Mouse (Mus musculus): ENCODE measurements around the gene Cox20. TPM values are rescaled to one million over a fixed set of nuclear protein-coding genes. Genes with fewer than 3 reads are reported as not detected.
A peak's percentile ranks its signal among the peaks of the same experiment; 100 is the strongest.

Cox20 gene
- total RNA-seq, 2 experiments from 2014 or later = 131 to 142 TPM

DNA sequence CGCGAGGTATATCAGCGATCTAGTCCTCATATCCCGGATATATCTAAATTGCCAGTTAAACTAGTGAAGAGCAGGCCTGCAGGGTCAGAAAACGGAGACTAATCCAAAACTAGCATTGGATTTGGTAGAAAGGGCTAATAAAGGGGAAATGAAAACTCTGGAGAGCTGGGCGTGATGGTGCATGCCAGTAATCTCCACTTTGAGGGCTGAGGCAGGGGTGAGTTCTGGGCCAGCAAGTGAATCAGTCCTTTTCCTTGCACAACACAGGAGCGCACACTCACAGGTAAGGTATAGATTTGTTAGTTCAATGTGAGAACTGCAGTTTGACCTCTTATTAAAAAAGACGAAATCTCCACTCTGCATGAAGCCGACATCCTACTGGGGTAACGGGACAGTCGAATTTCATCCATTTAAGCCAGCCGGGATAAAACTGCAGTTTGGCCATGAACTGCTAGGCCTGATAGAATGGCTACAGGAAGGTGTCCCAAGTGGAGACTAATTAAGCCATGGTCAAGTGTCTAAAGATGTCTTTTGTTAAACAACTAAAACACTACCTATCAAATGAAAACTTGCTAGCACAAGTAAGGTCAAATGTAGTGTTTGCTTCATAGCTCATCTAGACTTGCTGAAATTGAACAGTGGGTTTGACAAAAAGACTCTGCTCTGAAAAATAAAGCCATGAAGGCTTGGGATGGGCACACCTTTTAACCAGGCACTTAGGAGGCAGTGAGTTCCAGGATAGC lies 536 bp downstream of the Cox20 start:
- ATAC-seq (replicated peaks; ENCODE audit: poor library complexity, severe bottlenecking) = peak; percentile 8

DNA sequence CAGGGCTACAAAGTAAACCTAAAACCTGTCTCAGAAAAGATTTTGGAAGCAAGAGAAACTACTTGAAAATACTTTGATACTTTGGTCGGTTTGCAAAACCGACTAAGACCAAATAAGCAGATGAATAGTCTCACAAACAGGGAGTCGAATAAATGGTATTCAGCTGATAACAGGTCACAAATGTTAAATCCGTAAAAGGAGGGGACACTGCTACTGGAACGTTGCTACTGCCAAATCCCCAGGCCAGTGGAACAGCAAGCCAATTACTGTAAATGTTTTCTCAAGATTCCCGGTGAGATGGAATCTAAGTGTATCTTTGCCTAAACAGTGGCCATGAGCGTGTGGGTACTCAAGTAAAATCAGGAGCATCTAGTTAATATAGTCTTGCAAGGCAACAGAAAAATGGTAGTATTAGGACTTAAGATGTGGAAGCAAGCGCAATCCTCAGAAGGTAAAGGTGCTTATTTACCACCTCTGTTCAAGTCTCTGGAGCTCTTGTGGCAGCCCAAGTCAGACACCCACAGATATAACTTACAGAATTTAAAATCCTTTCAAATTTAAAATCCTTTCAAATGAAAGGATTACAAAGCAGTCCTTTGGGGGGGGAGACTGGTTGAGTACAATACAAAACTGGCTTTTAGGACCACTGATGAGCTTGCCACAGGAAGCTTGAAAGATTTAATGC lies 1.2 kb downstream of the Cox20 start:
- ATAC-seq (replicated peaks; ENCODE audit: poor library complexity, severe bottlenecking) = no peak

DNA sequence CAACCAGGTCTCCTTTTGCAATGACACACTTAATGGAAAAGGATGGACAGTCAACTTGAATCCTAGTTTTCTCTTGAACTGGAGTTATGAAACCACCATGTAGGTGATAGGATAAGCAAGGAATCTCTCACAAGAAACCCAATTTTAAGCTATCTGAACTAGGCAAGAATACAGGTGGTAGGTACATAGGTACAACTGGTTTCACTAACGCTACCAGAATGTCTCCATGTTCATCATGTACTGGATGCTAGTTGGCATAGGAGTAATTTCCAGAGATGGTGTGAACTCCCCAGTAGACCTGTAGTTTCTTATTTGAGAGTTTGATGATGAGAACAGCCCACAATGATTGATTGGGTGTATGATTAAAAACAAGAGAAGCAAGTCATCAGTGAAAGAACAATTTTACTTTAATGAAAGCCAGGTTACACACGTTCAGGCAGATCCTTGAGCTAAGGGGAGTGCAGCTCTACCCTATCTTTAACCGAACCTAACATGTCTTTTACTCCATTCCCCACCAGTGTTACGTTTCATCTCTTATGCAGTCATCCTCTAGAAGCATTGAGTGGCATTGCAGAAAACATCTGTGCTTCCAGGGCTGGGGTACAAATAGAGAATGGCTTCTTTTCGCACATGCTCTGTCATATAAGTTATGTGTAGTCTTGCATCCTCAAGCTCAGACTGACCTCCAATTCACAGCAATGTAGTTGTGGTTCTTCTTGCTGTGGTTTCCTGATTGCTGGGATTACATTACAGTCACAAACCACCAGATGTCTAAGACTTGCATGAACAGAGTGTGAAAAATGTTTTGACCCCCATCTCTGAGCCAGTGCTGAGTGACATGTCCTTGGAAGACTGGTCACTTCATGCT lies 2.0 kb downstream of the Cox20 start:
- peak; percentile 12 for ATAC-seq (replicated peaks; ENCODE audit: poor library complexity, severe bottlenecking)

DNA sequence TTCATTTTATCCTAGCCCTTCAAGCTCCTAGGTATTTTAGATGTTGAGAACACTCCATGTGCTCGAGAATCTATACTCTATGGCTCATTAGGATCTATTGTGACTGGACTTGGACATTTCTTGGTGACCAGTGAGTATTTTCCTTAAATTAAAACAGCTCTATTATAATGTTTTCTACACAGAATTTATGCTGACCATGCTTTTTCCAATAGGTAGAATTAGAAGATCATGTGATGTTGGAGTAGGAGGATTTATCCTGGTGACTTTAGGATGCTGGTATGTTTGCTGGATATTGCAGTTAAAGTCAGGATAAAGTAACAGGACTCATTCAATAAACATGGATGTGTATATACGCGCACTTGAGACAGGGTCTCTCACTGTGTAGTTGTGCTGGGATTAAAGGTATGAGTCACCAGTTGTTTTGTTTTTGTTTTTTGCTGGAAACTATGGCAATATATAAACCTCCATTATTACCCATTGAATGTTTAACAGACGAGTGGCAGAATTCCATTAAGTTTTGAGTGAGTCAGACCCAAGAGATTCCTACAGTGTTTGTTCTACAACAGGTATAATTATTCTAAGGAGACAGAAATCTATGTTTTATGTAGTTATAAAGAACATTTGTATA lies 2.9 kb downstream of the Cox20 start:
- no peak for ATAC-seq (replicated peaks; ENCODE audit: poor library complexity, severe bottlenecking)

DNA sequence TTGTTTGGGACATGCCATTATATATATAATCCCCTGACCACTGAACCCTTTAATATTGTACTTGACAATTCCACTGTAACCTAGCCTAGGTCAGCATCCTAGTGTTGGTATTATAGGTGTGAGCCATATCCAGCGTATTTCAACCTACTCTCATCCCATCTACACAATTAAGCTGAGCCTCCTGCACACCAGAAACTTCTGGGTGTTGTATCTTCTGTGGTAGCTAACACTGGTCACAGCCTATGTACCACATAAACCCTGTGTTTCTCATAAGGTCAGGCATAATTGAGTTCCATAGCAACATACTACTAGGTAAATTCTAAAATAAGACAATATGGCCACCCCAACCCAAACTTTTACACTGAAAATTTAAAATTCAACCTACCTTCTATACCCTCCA lies 4.3 kb downstream of the Cox20 start:
- ATAC-seq (replicated peaks; ENCODE audit: poor library complexity, severe bottlenecking) = no peak

DNA sequence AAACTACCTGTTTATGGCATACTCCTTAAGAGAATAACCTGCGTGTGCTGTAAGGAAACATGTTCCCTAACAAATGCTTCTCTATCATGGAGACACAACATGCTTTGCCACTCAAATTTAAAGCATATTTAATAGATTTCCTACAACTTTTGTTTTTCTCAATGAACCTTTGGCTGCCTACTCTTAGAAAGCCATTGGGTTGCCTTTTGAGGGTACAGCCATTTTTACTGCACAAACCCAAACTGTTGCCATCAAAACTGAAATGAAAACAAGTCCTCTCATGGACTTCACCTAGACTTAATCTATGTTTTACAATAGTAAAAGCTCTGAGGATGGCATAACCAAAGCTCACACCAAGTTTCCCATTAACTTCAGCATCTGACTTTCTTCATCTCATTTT lies 5.6 kb downstream of the Cox20 start:
- ATAC-seq (replicated peaks; ENCODE audit: poor library complexity, severe bottlenecking) = no peak

DNA sequence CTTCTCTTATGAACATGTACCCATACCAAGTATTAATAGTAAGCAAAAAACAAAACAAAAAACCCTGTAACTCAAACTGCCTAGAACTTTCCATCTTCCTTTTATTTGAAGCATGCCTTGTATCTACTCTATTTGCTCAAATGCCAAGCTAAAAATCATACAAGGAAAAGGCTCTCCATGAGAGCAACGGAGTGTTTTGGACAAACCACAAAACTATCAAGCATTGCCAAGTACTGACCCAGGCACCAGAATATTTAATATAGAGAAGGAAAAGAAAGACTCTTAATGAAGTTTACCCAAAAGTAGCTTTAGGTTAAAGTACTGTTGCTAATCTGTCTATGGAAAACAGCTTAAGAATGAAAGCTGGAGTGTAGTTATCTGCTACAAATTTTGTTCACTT lies 7.4 kb downstream of the Cox20 start:
- no peak for ATAC-seq (replicated peaks; ENCODE audit: poor library complexity, severe bottlenecking)

DNA sequence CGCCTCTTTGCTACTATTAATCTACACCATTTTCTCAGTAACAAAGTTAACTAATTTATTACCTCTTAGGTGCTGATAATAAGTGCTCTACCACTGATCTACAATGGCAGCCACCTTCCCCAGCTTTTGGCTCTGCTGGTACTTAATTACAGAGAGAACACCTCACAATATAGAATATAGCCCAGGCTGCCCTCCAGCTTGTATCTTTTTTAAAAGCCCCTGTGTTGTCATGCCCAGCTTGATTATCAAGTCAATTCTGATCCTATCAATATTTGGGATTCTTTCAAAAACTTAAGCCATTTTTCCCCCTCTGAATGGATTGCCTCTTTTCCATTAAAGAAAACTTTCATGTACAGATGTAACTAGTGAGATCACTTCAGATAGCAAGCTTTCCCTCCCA lies 8.0 kb downstream of the Cox20 start:
- no peak for ATAC-seq (replicated peaks; ENCODE audit: poor library complexity, severe bottlenecking)

DNA sequence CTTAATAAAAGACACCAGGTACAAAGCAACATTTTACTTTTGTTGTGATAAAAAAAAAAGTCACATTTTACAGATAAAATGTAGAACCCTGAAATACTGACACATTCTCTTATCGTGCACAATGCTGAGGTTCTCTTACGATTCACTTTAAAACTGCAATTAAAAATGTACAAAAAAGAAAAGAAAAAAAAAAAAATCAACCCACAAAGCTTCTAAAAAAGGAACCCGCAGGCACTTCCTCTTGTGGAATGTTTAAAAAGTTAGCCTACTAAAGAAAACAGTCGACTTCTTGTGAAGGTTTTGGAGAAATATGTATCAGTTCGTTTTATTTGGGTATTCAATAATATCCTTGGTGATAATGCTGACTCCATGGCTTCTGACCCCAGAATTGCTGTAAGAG lies 10.1 kb downstream of the Cox20 start:
- no peak for ATAC-seq (replicated peaks; ENCODE audit: poor library complexity, severe bottlenecking)

DNA sequence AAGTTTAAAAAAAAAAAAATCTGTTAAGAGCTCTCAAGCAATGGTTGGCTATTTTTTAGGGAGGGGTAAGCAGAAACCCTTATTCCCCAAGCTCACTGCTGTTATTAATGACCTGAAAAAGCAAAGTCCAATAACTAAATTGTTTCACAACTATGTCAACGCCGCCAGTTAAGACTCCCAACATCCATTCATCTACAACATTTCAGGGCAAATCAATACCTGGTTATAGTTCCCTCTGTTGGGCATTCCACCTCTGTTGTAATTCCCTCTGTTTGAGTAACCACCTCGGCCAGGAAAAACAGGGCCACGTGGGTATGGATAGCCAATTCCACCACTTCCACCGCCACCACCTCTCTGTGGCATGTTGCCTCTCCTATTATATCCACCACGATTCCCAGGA lies 11.0 kb downstream of the Cox20 start:
- peak; percentile 3; the same call in 1 of the 2 replicates for ATAC-seq (replicated peaks; ENCODE audit: poor library complexity, severe bottlenecking)

DNA sequence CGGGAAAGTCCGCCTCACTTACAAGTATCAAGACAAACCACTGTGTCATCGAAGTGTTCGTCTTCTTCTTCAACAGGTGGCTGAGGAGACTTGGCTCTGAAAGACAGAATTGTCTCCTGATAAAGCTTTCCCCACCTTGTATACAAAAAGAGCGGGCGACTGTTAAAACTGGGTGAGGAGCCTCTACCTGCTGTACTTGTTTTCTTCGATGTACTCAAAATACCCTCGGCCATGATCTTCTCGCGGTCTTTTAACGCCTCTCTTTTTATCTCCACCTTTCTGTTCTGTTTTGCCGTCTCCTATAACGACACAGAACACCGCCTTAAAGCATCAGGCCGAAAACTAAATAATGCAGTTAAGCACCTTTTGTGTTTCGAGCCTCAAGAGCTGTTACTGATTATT lies 16.9 kb downstream of the Cox20 start:
- ATAC-seq (replicated peaks; ENCODE audit: poor library complexity, severe bottlenecking) = no peak

DNA sequence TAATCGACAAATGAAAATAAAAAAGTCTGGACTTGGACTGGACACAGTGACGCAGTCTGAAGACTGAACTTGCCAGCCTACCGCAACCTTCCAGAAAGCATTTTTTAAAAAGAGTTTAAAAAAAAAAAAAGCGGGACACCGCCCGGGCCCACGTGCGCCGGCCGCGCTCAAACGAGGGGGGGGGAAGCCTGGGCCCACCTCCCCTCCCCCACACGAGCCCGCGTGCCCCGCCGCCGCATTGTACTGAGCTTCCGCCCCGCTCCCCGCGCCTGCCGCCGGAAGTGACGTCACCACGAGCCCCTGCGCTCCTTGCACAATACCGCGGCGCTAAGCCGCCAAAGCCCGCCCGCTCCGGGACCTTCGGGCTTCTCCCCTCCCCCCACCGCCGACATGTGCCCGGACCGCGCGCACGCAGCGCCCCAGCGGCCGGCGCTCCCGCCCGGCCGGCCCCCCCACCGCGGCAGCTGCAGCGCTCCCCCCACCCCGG lies 17.4 kb downstream of the Cox20 start:
- peak; percentile 56 for ATAC-seq (replicated peaks; ENCODE audit: poor library complexity, severe bottlenecking)

DNA sequence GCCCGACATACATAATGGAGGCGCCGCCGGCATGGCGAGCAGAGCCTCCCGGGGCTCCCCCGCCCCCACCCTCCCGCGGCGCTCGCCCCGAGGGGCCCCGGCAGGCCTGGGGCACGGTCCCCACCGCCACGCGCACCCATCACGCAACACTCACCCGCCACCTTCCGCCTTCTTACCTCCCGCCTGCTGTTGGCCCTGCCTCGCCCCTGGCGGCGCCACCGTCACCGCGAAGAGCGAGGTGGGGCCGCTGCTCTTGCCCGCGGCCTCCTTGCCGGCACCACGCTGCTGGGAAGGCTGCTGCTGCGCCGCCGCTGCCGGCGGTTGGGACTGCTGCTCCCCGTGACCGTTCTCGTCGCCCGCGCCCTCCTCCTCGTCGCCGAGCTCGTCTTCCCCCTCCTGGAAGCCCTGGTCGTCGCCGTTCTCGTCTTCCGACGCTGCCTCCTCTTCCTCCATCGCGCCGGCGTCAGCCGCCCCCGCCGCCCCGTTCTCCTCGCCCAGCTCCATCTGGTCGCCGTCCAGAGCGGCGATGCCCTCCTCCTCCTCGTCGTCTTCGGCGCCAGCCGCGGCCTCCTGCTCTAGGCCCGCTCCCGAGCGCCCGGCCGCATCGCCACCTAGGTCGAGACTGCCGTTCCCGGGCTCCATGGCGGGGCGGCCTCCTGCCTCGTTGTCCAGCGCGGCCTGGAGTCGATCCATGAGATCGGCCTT lies 18.0 kb downstream of the Cox20 start:
- ATAC-seq (replicated peaks; ENCODE audit: poor library complexity, severe bottlenecking) = peak; percentile 29

DNA sequence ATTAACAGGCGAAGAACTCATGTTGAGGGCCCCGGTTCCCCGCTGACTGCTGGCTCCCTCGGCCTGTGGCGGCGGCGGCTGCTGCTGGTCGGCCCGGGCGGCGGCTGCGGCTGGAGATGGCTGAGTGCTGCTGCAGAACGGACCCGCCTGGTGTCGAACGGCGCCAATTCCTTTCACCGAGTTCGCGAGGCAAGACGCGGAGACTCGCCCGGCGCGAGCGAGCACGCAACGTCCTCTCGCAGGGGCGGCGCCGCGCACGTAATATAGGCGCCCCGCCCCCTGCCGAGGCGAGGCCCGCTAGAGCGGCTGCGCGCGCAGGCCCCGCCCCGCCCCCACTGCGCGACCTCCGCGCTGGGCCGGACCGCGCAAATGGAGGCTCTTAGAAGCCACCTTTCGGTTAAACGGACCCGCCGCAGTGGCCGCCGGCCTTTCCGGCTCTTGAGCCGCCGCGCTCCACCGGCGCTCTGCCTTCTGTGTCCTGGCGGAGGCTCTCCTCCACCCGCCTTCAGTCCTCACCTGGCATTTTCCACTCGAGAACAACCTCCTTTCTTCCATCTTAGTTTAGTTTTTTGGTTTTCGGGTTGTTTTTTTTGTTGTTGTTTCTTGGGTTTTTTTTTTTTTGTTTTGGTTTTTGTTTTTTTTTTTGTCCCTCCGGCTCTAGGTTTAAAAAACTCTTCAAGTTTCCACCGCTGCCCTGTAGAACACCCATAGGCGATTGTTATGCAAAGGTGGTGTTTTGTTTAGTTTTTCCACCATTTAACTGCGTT lies 18.8 kb downstream of the Cox20 start, which contains the start of gene Hnrnpu:
Hnrnpu (minus strand) TSS at position 247 of the 767 bp plus-strand sequence.
- ATAC-seq (replicated peaks; ENCODE audit: poor library complexity, severe bottlenecking) = peak; percentile 67

DNA sequence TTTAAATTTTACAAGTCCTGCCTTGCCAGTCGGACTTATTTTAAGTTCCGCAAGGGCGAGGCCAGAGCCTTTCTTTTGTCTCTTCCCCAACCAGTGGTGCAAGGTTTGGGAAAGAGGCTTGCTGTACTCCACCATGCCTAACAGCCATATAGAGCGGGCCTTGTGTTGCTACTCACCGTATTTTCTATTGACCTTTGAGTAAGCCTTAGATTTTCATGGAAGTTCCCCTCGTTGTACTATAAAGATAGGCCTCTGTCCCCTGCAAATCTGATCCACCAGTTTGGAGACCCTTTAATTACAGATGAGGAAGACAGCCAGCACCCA lies 19.4 kb downstream of the Cox20 start:
- no peak for ATAC-seq (replicated peaks; ENCODE audit: poor library complexity, severe bottlenecking)

DNA sequence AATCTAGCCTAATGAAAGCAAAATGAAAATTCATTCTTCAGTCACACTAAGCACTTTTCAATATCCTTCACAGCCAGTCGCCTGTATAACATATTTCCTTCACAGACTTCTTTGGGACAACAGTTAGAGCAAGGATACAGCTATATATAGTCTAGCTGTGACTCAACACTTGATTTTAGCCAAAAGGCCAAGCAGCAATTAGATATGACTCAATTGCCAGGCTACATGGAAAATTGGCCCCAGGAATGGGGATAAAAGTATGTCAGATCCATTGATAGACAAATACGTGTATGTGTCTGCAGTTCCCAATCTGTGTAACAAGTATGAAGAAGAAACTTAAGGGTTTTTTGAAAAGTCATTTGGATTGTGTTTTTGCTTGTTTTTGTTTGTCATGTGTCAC lies 21.3 kb downstream of the Cox20 start:
- ATAC-seq (replicated peaks; ENCODE audit: poor library complexity, severe bottlenecking) = no peak

DNA sequence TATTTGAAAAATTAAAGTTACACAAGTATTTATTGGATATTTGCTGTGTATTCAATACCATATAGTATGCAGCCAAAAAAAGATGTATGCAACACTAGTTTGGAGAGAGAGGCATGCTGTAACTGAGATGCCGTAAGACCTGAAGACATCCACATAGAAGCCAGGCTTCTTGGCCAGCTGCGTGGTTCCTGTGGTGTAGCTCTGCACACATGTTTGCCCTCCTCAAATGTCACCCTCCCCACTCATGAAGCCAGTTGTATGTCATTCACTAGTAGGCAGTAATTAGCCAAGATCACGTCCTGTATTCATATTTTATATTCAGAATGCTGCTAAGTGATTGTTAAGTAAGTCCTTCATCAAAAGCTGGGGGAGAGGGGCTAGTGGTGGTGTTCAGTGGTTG lies 22.5 kb downstream of the Cox20 start:
- ATAC-seq (replicated peaks; ENCODE audit: poor library complexity, severe bottlenecking) = no peak

DNA sequence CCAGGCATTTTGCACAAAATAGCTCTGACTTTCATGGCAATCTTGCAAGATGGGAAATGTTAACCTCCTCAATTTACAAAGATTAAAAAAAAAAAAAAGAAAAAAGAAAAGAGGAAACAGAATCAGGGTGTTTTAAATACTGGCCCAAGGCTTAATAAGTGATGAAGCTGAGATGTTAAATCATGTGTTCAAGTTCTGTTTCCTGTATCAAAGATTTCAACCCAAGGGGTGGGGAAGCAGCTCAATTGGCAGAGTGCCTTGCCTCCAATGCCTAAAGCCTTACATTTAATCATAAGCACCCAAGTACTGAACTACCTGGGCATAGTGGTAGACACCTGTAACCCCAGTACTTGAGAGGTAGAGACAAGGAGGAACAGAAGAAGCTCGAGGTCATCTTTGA lies 23.1 kb downstream of the Cox20 start:
- ATAC-seq (replicated peaks; ENCODE audit: poor library complexity, severe bottlenecking) = no peak

DNA sequence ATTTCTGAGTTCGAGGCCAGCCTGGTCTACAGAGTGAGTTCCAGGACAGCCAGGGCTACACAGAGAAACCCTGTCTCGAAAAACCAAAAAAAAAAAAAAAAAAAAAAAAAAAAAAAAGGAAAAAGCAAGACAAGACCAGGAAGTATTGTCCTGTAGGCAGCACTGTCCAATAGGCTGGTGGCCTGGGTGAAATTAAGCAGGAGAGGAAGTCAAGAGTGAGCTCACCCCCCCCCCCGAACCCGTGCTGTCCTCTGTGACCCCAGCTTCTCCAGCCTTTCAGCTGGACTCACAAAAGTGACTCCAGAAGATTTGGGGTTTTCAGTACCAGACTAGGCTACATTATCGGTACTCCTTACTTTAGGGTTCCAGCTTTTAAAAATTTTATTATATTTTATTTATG lies 23.7 kb downstream of the Cox20 start:
- peak; percentile 50; the same call in 1 of the 2 replicates for ATAC-seq (replicated peaks; ENCODE audit: poor library complexity, severe bottlenecking)
